Mouse (Mus musculus) leukemia stem cell, adult 10-12 weeks (primary cell): Measurements from ENCODE around the gene Nxph2. TPM values are rescaled to one million over a fixed set of nuclear protein-coding genes. Genes with fewer than 3 reads are reported as not detected.

Experiments
- polyA plus RNA-seq: library from polyadenylated mRNA; stranded (reverse); fragments of >175 nt; gene quantifications from 2 replicates; pipeline ENCODE4 v1.2.3, GENCODE M21; 2012; ENCODE audit warnings: low replicate concordance

Nxph2 gene
- not detected in 2 replicates for polyA plus RNA-seq

GRCm38 (mm10) chr2:23320746-23321585 is at the start of gene Nxph2:
Gene Nxph2, plus strand, starts transcription at chr2:23321246.

Other genes with a start within 250 kb of the Nxph2 start
- gene Mastl, start 165.2 kb upstream of the Nxph2 start, polyA plus RNA-seq = 0.30 and 0.77 TPM in 2 replicates
- 1.5 and 3.9 TPM in 2 replicates for gene Yme1l1, start 164.9 kb upstream of the Nxph2 start, polyA plus RNA-seq
- not detected in 2 replicates for gene 4931423N10Rik, start 113.8 kb upstream of the Nxph2 start, polyA plus RNA-seq